Mouse (Mus musculus) heart, embryonic 12.5 days (tissue): ENCODE measurements around the gene Zc3h12a. TPM values are rescaled to one million over a fixed set of nuclear protein-coding genes. Genes with fewer than 3 reads are reported as not detected.

Experiments
- ATAC-seq: fragments of 200-750 bp; cut with Nextera tagmentation; 2 replicates; pipeline ENCODE4 v1.8.0; 2017; ENCODE audit warnings: moderate TSS enrichment, moderate library complexity; ENCODE audit not compliant: insufficient number of reproducible peaks, low FRiP score
- H3K27ac ChIP-seq: fragments of 300-500 bp; sonication (generic); 2 replicates; pipeline ENCODE4 v1.5.1; 2016; ENCODE audit warnings: mild to moderate bottlenecking, moderate library complexity; ENCODE audit not compliant: poor library complexity, severe bottlenecking
- H3K27me3 ChIP-seq: fragments of 300-500 bp; sonication (generic); replicated peaks from 2 replicates; pipeline ENCODE4 v1.6.1; 2016; ENCODE audit warnings: mild to moderate bottlenecking, moderate library complexity
- H3K36me3 ChIP-seq: fragments of 300-500 bp; sonication (generic); 2 replicates; pipeline ENCODE4 v1.6.1; 2016; ENCODE audit warnings: mild to moderate bottlenecking, moderate library complexity
- H3K4me1 ChIP-seq: fragments of 300-500 bp; sonication (generic); replicated peaks from 2 replicates; pipeline ENCODE4 v1.6.1; 2016; ENCODE audit warnings: mild to moderate bottlenecking
- H3K4me2 ChIP-seq: fragments of 300-500 bp; sonication (generic); 2 replicates; pipeline ENCODE4 v1.6.1; 2016; ENCODE audit warnings: mild to moderate bottlenecking, moderate library complexity
- H3K4me3 ChIP-seq: fragments of 300-500 bp; sonication (generic); 2 replicates; pipeline ENCODE4 v1.5.1; 2016; ENCODE audit warnings: mild to moderate bottlenecking
- H3K9ac ChIP-seq: fragments of 300-500 bp; sonication (generic); 2 replicates; pipeline ENCODE4 v1.6.1; 2016; ENCODE audit warnings: mild to moderate bottlenecking, moderate library complexity
- H3K9me3 ChIP-seq: fragments of 300-500 bp; sonication (generic); replicated peaks from 2 replicates; pipeline ENCODE4 v1.6.1; 2016; ENCODE audit warnings: mild to moderate bottlenecking, moderate library complexity
- WGBS: fragments of 180-500 bp; shearing (Covaris S2); methylation state at CpG from one replicate; pipeline ENCODE4 v1.1.7; 2016; 5-methylcytosine and 5-hydroxymethylcytosine counted together
- polyA plus RNA-seq: library from polyadenylated mRNA; unstranded; fragments of >200 nt; fragmentation: Nextera tagmentation; extraction: Ambion mirVana; gene quantifications from 2 replicates; pipeline ENCODE4 v1.2.1, GENCODE M21; 2016

The Zc3h12a gene
- polyA plus RNA-seq, 1 experiment from 2014 or later: 1.3 TPM

- Histone ChIP-seq H3K36me3 (peaks cover 10% of the 10 kb centered on the region), H3K9me3 (no peaks in the 10 kb centered on the region), H3K4me3 (no peak overlapping the region), H3K4me1 (peaks cover 53% of the 10 kb centered on the region), H3K27me3 (no peaks in the 10 kb centered on the region), H3K9ac (peak overlapping the region; percentile 8; the same call in 1 of the 2 replicates), H3K4me2 (0 out of 2 replicates have a peak overlapping the region, but pooled peaks have one; percentile 8), H3K27ac (0 out of 2 replicates have a peak overlapping the region, but pooled peaks have one; percentile 45)
- 75% methylated on average over 7 of the region's 7 CpGs for whole genome bisulfite sequencing
- no peak for ATAC-seq
Measured at GRCm38 (mm10) chr4:125125361-125125921, 2.2 kb downstream of the Zc3h12a start.

GRCm38 (mm10) chr4:125124424-125125209 is 3.0 kb downstream of the Zc3h12a start:
- Histone ChIP-seq H3K4me1 (peaks cover 53% of the 10 kb centered on the region), H3K36me3 (peaks cover 18% of the 10 kb centered on the region), H3K4me3 (no peak overlapping the region), H3K9me3 (no peaks in the 10 kb centered on the region), H3K27me3 (no peaks in the 10 kb centered on the region), H3K4me2 (peak overlapping the region; percentile 8; the same call in 1 of the 2 replicates), H3K27ac (peak overlapping the region; percentile 45; the same call in 1 of the 2 replicates), H3K9ac (peak overlapping the region; percentile 8; the same call in 1 of the 2 replicates)
- WGBS: 41% methylated on average over 7 of the region's 7 CpGs
- ATAC-seq: no peak

- Histone ChIP-seq H3K4me3 (no peak overlapping the region), H3K36me3 (peaks cover 20% of the 10 kb centered on the region), H3K4me2 (peak overlapping the region; percentile 21; the same call in 1 of the 2 replicates), H3K27me3 (no peaks in the 10 kb centered on the region), H3K4me1 (peaks cover 51% of the 10 kb centered on the region), H3K9me3 (no peaks in the 10 kb centered on the region), H3K9ac (peak overlapping the region; percentile 34; the same call in 1 of the 2 replicates), H3K27ac (peak overlapping the region; percentile 17; the same call in 1 of the 2 replicates)
- ATAC-seq: no peak
- WGBS: 77% methylated on average over 7 of the region's 7 CpGs
Measured at GRCm38 (mm10) chr4:125123279-125123671, 4.4 kb downstream of the Zc3h12a start.

GRCm38 (mm10) chr4:125122431-125123278 is 5.0 kb downstream of the Zc3h12a start:
- peaks cover 20% of the 10 kb centered on the region for H3K36me3 ChIP-seq
- no peak overlapping the region for H3K4me3 ChIP-seq
- no peaks in the 10 kb centered on the region for H3K9me3 ChIP-seq
- peak overlapping the region; percentile 34; the same call in 1 of the 2 replicates for H3K9ac ChIP-seq
- WGBS: 19% methylated on average over 16 of the region's 16 CpGs
- no peaks in the 10 kb centered on the region for H3K27me3 ChIP-seq
- peak; percentile 33; the same call in 1 of the 2 replicates for ATAC-seq
- peak overlapping the region; percentile 17; the same call in 1 of the 2 replicates for H3K27ac ChIP-seq
- peak overlapping the region; percentile 21 for H3K4me2 ChIP-seq
- H3K4me1 ChIP-seq: peaks cover 47% of the 10 kb centered on the region

- peaks cover 20% of the 10 kb centered on the region for H3K36me3 ChIP-seq
- H3K27ac ChIP-seq: no peak overlapping the region
- no peak overlapping the region for H3K4me2 ChIP-seq
- no peak overlapping the region for H3K9ac ChIP-seq
- H3K4me3 ChIP-seq: no peak overlapping the region
- no peaks in the 10 kb centered on the region for H3K27me3 ChIP-seq
- 88% methylated on average over 11 of the region's 11 CpGs for WGBS
- no peak for ATAC-seq
- H3K9me3 ChIP-seq: no peaks in the 10 kb centered on the region
- H3K4me1 ChIP-seq: peaks cover 44% of the 10 kb centered on the region
Measured at GRCm38 (mm10) chr4:125119721-125120120, 7.9 kb downstream of the Zc3h12a start.

GRCm38 (mm10) chr4:125119070-125119469 is 8.6 kb downstream of the Zc3h12a start:
- Histone ChIP-seq H3K4me3 (no peak overlapping the region), H3K9ac (no peak overlapping the region)
- ATAC-seq: no peak

GRCm38 (mm10) chr4:125117902-125118320 is 9.7 kb downstream of the Zc3h12a start:
- H3K4me2 ChIP-seq: no peak overlapping the region
- H3K9ac ChIP-seq: no peak overlapping the region
- peaks cover 28% of the 10 kb centered on the region for H3K4me1 ChIP-seq
- WGBS: 79% methylated on average over 7 of the region's 7 CpGs
- ATAC-seq: no peak
- no peaks in the 10 kb centered on the region for H3K27me3 ChIP-seq
- no peaks in the 10 kb centered on the region for H3K9me3 ChIP-seq
- H3K27ac ChIP-seq: no peak overlapping the region
- H3K4me3 ChIP-seq: no peak overlapping the region
- peaks cover 20% of the 10 kb centered on the region for H3K36me3 ChIP-seq

More at GRCm38 (mm10) chr4:125119070-125119469, 8.6 kb downstream of the Zc3h12a start:
- no peaks in the 10 kb centered on the region for H3K27me3 ChIP-seq
- H3K27ac ChIP-seq: no peak overlapping the region
- H3K36me3 ChIP-seq: peaks cover 20% of the 10 kb centered on the region
- H3K9me3 ChIP-seq: no peaks in the 10 kb centered on the region
- WGBS: 45% methylated on average over 10 of the region's 10 CpGs
- peaks cover 38% of the 10 kb centered on the region for H3K4me1 ChIP-seq
- H3K4me2 ChIP-seq: no peak overlapping the region

GRCm38 (mm10) chr4:125116929-125117328 is 10.7 kb downstream of the Zc3h12a start:
- Histone ChIP-seq H3K36me3 (peaks cover 20% of the 10 kb centered on the region), H3K9ac (no peak overlapping the region), H3K9me3 (no peaks in the 10 kb centered on the region), H3K27ac (no peak overlapping the region), H3K27me3 (no peaks in the 10 kb centered on the region), H3K4me2 (no peak overlapping the region), H3K4me3 (no peak overlapping the region), H3K4me1 (peaks cover 19% of the 10 kb centered on the region)
- WGBS: 75% methylated on average over 13 of the region's 13 CpGs
- ATAC-seq: no peak

GRCm38 (mm10) chr4:125116090-125116861 is 11.4 kb downstream of the Zc3h12a start:
- Histone ChIP-seq H3K4me2 (no peak overlapping the region), H3K27me3 (no peaks in the 10 kb centered on the region), H3K27ac (no peak overlapping the region), H3K9me3 (no peaks in the 10 kb centered on the region), H3K4me1 (peaks cover 17% of the 10 kb centered on the region), H3K9ac (no peak overlapping the region), H3K4me3 (no peak overlapping the region), H3K36me3 (peaks cover 21% of the 10 kb centered on the region)
- ATAC-seq: no peak
- WGBS: 70% methylated on average over 9 of the region's 9 CpGs

- peaks cover 17% of the 10 kb centered on the region for H3K4me1 ChIP-seq
- H3K27me3 ChIP-seq: no peaks in the 10 kb centered on the region
- H3K4me3 ChIP-seq: no peak overlapping the region
- WGBS: 46% methylated on average over 6 of the region's 6 CpGs
- no peak overlapping the region for H3K4me2 ChIP-seq
- ATAC-seq: no peak
- peaks cover 21% of the 10 kb centered on the region for H3K36me3 ChIP-seq
- no peaks in the 10 kb centered on the region for H3K9me3 ChIP-seq
- H3K9ac ChIP-seq: no peak overlapping the region
- no peak overlapping the region for H3K27ac ChIP-seq
Measured at GRCm38 (mm10) chr4:125115710-125116089, 11.9 kb downstream of the Zc3h12a start.
